Comparison of ENCODE assay signal across 8 mouse cellular contexts in genomic region chr4:141246998-141247350, GRCm38 (mm10). TPM values are rescaled to one million over a fixed set of nuclear protein-coding genes. Genes with fewer than 3 reads are reported as not detected.
DNase-seq lines count a peak whose midpoint lies in the region; ATAC-seq and TF ChIP-seq lines count a peak whose summit lies in the region.
"Had no signal": no experiment of that assay in that cellular context is flagged by ENCODE, and none has a peak within 500 bp of the region (broad histone marks: within the 10 kb centered on the region; RNA-seq: fewer than 3 reads in every experiment).

No protein-coding gene starts in this region.

- peaks cover 23% of the 10 kb centered on the region for H3K4me1 ChIP-seq in liver, embryonic 12.5 days
- H3K4me1 ChIP-seq in liver, postnatal 0 days (ENCODE audit: insufficient read depth) = peaks cover 4% of the 10 kb centered on the region
- peaks cover 13% of the 10 kb centered on the region for H3K4me1 ChIP-seq in embryonic fibroblast, embryonic 13.5 days (ENCODE audit: control insufficient read depth, insufficient read depth, low read length)
- H3K4me1 ChIP-seq in intestine, embryonic 15.5 days (replicated peaks) = peaks cover 61% of the 10 kb centered on the region
- H3K4me1 ChIP-seq in olfactory bulb, adult 2 months (ENCODE audit: control insufficient read depth, insufficient read depth, low read length) = peaks cover 42% of the 10 kb centered on the region

- H3K9me3 ChIP-seq in liver, embryonic 12.5 days (replicated peaks) = no peaks in the 10 kb centered on the region
- H3K9me3 ChIP-seq in liver, postnatal 0 days (ENCODE audit: low read length) = no peaks in the 10 kb centered on the region
- H3K9me3 ChIP-seq in intestine, embryonic 15.5 days = no peaks in the 10 kb centered on the region

- no peak for DNase-seq in liver, postnatal 0 days
- no peak for DNase-seq in left cerebral cortex, postnatal 14 days (ENCODE audit: low spot score in 2 of 2)
- no peak for DNase-seq in testis, postnatal 14 days (ENCODE audit: low spot score)

- TF ChIP-seq CTCF in liver, postnatal 0 days (IDR thresholded peaks at IDR 0.05; ENCODE audit: low read depth) = no peak
- TF ChIP-seq CTCF in embryonic fibroblast, embryonic 13.5 days (IDR thresholded peaks at IDR 0.05; ENCODE audit: borderline replicate concordance, insufficient read depth, low read length) = no peak
- TF ChIP-seq CTCF in olfactory bulb, adult 2 months (IDR thresholded peaks at IDR 0.05; ENCODE audit: insufficient read depth, low read depth, low read length) = no peak

- ATAC-seq in liver, embryonic 12.5 days = no peak
- ATAC-seq in liver, postnatal 0 days = no peak
- ATAC-seq in intestine, embryonic 15.5 days = no peak

- H3K36me3 ChIP-seq in liver, embryonic 12.5 days = no peaks in the 10 kb centered on the region
- no peaks in the 10 kb centered on the region for H3K36me3 ChIP-seq in liver, postnatal 0 days (replicated peaks; ENCODE audit: insufficient read depth, low read length)
- H3K36me3 ChIP-seq in intestine, embryonic 15.5 days = 0 out of 2 replicates have a peak, but pooled peaks cover 4% of the 10 kb centered on the region

- no peak overlapping the region for H3K9ac ChIP-seq in liver, embryonic 12.5 days
- no peak overlapping the region for H3K9ac ChIP-seq in liver, postnatal 0 days (replicated peaks)
- H3K9ac ChIP-seq in intestine, embryonic 15.5 days = no peak overlapping the region

- no peak overlapping the region for H3K27ac ChIP-seq in liver, embryonic 12.5 days
- H3K27ac ChIP-seq in liver, postnatal 0 days (ENCODE audit: low read depth) = no peak overlapping the region
- peak overlapping the region; percentile 43 for H3K27ac ChIP-seq in embryonic fibroblast, embryonic 13.5 days (ENCODE audit: insufficient read depth, low read length)
- H3K27ac ChIP-seq in intestine, embryonic 15.5 days = no peak overlapping the region
- no peak overlapping the region for H3K27ac ChIP-seq in olfactory bulb, adult 2 months (ENCODE audit: insufficient read depth, low read depth, low read length)

- intact Hi-C loops in left cerebral cortex, postnatal 14 days (cut with DNase I) = no loop called here

- H3K4me3 ChIP-seq in liver, embryonic 12.5 days = no peak overlapping the region; the same call in 1 of the 2 replicates
- no peak overlapping the region for H3K4me3 ChIP-seq in liver, postnatal 0 days (ENCODE audit: low read depth, low read length)
- H3K4me3 ChIP-seq in embryonic fibroblast, embryonic 13.5 days (ENCODE audit: insufficient read depth, low read length) = peak overlapping the region; percentile 9; the same call in 1 of the 2 replicates
- peak overlapping the region; percentile 42; the same call in 1 of the 2 replicates for H3K4me3 ChIP-seq in intestine, embryonic 15.5 days (replicated peaks)
- 0 out of 2 replicates have a peak overlapping the region, but pooled peaks have one; percentile 38 for H3K4me3 ChIP-seq in olfactory bulb, adult 2 months (ENCODE audit: insufficient read depth, low read depth, low read length)

- WGBS in liver, embryonic 12.5 days (ENCODE audit: insufficient replicate concordance) = 9% methylated on average over 17 of the region's 17 CpGs
- 11% methylated on average over 17 of the region's 17 CpGs for WGBS in liver, postnatal 0 days (ENCODE audit: insufficient replicate concordance)
- WGBS in intestine, embryonic 15.5 days = 13% methylated on average over 17 of the region's 17 CpGs
- 13% methylated on average over 17 of the region's 17 CpGs for WGBS in olfactory bulb, adult 2 months

- peaks cover 98% of the 10 kb centered on the region for H3K27me3 ChIP-seq in liver, embryonic 12.5 days (replicated peaks)
- peaks cover 62% of the 10 kb centered on the region for H3K27me3 ChIP-seq in liver, postnatal 0 days (ENCODE audit: insufficient read depth, low read length)
- peaks cover 22% of the 10 kb centered on the region for H3K27me3 ChIP-seq in intestine, embryonic 15.5 days (replicated peaks)

- no peak for TF ChIP-seq POLR2A in embryonic fibroblast, embryonic 13.5 days (IDR thresholded peaks at IDR 0.05; ENCODE audit: low read depth, low read length)
- TF ChIP-seq POLR2A in olfactory bulb, adult 2 months (IDR thresholded peaks at IDR 0.05; ENCODE audit: insufficient read depth, low read depth, low read length) = no peak

- TF ChIP-seq EP300 in liver, postnatal 0 days (IDR thresholded peaks at IDR 0.05; ENCODE audit: low read depth) = no peak

- H3K4me2 ChIP-seq in liver, embryonic 12.5 days = peak overlapping the region; percentile 61
- H3K4me2 ChIP-seq in liver, postnatal 0 days (ENCODE audit: low read depth, low read length) = no peak overlapping the region
- H3K4me2 ChIP-seq in intestine, embryonic 15.5 days (replicated peaks) = peak overlapping the region; percentile 77

RNA-seq across cellular contexts. Expression of gene Arhgef19, which starts 7.7 kb away (rescaled TPM):
- polyA plus RNA-seq in liver, embryonic 12.5 days (2016; fragmentation: Nextera tagmentation; extraction: Ambion mirVana) = 1.9 and 2.4 TPM in 2 replicates
- polyA plus RNA-seq in liver, postnatal 0 days (2015; fragmentation: Nextera tagmentation; extraction: Ambion mirVana) = 3.0 and 4.2 TPM in 2 replicates
- polyA plus RNA-seq in embryonic fibroblast, embryonic 13.5 days (2011; ENCODE audit: insufficient read length, low read depth, missing spikeins) = 15.2 and 16.4 TPM in 2 replicates
- polyA plus RNA-seq in intestine, embryonic 15.5 days (2015; fragmentation: Nextera tagmentation; extraction: Ambion mirVana) = 16.3 and 17.8 TPM in 2 replicates
- not detected in 2 replicates for polyA plus RNA-seq in olfactory bulb, adult 2 months (2012; ENCODE audit: insufficient read depth, insufficient read length, low replicate concordance, missing spikeins)
- total RNA-seq in left cerebral cortex, postnatal 14 days (2021) = 10 to 100 TPM in 1 of 2 experiments, 1 to 10 TPM in 1; 9.2 to 10.5 TPM
- total RNA-seq: hematopoietic stem cell, adult 5-6 weeks had no signal

RNA-seq across cellular contexts. Expression of gene Rsg1, which starts 33.2 kb away (rescaled TPM):
- 3.3 and 3.5 TPM in 2 replicates for polyA plus RNA-seq in liver, embryonic 12.5 days (2016; fragmentation: Nextera tagmentation; extraction: Ambion mirVana)
- 0.43 and 0.79 TPM in 2 replicates for polyA plus RNA-seq in liver, postnatal 0 days (2015; fragmentation: Nextera tagmentation; extraction: Ambion mirVana)
- 1.3 and 2.1 TPM in 2 replicates for polyA plus RNA-seq in embryonic fibroblast, embryonic 13.5 days (2011; ENCODE audit: insufficient read length, low read depth, missing spikeins)
- 3.9 and 5.1 TPM in 2 replicates for polyA plus RNA-seq in intestine, embryonic 15.5 days (2015; fragmentation: Nextera tagmentation; extraction: Ambion mirVana)
- not detected in 2 replicates for polyA plus RNA-seq in olfactory bulb, adult 2 months (2012; ENCODE audit: insufficient read depth, insufficient read length, low replicate concordance, missing spikeins)
- 1 to 10 TPM; 2.6 to 3.7 TPM for total RNA-seq in left cerebral cortex, postnatal 14 days (2021)

RNA-seq across cellular contexts. Expression of gene Epha2, which starts 54.1 kb away (rescaled TPM):
- polyA plus RNA-seq in liver, embryonic 12.5 days (2016; fragmentation: Nextera tagmentation; extraction: Ambion mirVana) = 2.1 TPM in 2 replicates
- polyA plus RNA-seq in liver, postnatal 0 days (2015; fragmentation: Nextera tagmentation; extraction: Ambion mirVana) = 1.5 and 2.4 TPM in 2 replicates
- polyA plus RNA-seq in embryonic fibroblast, embryonic 13.5 days (2011; ENCODE audit: insufficient read length, low read depth, missing spikeins) = 16.7 and 28.6 TPM in 2 replicates
- 6.7 and 7.2 TPM in 2 replicates for polyA plus RNA-seq in intestine, embryonic 15.5 days (2015; fragmentation: Nextera tagmentation; extraction: Ambion mirVana)
- polyA plus RNA-seq in olfactory bulb, adult 2 months (2012; ENCODE audit: insufficient read depth, insufficient read length, low replicate concordance, missing spikeins) = not detected in 2 replicates
- total RNA-seq in left cerebral cortex, postnatal 14 days (2021) = 1 to 10 TPM; 2.2 to 2.7 TPM
- total RNA-seq: hematopoietic stem cell, adult 5-6 weeks had no signal

Comparison
In these comparisons a context has a peak if more than half of its experiments do, and no peak if none do; other contexts are left out.
1. H3K4me3 ChIP-seq: peak in embryonic fibroblast, embryonic 13.5 days (single experiment), intestine, embryonic 15.5 days (single experiment) and olfactory bulb, adult 2 months (single experiment); none in liver, embryonic 12.5 days (single experiment) and liver, postnatal 0 days (single experiment).